9 mouse cellular contexts compared by ENCODE assay signal in genomic region chr7:127342332-127342731, GRCm38 (mm10). TPM values are rescaled to one million over a fixed set of nuclear protein-coding genes. Genes with fewer than 3 reads are reported as not detected.
DNase-seq lines count a peak whose midpoint lies in the region; ATAC-seq and TF ChIP-seq lines count a peak whose summit lies in the region.
"Had no signal": no experiment of that assay in that cellular context is flagged by ENCODE, and none has a peak within 500 bp of the region (broad histone marks: within the 10 kb centered on the region; RNA-seq: fewer than 3 reads in every experiment).

No protein-coding gene starts in this region.

- no peak overlapping the region for H3K4me2 ChIP-seq in kidney, embryonic 14.5 days (replicated peaks; ENCODE audit: low read depth, low read length)
- H3K4me2 ChIP-seq in intestine, embryonic 15.5 days (replicated peaks) = no peak overlapping the region
- no peak overlapping the region for H3K4me2 ChIP-seq in forebrain, embryonic 12.5 days

- no peak overlapping the region for H3K4me3 ChIP-seq in kidney, adult 2 months (ENCODE audit: insufficient read depth, low read depth, low read length)
- no peak overlapping the region for H3K4me3 ChIP-seq in kidney, embryonic 14.5 days (ENCODE audit: low read length)
- no peak overlapping the region for H3K4me3 ChIP-seq in intestine, embryonic 15.5 days (replicated peaks)
- H3K4me3 ChIP-seq in forebrain, embryonic 12.5 days (replicated peaks) = no peak overlapping the region

- peak; percentile 51 for TF ChIP-seq CTCF in kidney, adult 2 months (conservative IDR thresholded peaks at IDR 0.05; ENCODE audit: insufficient read depth, insufficient read length, low read depth, low read length)

- ATAC-seq in kidney, embryonic 14.5 days (ENCODE audit: low FRiP score, low TSS enrichment) = no peak
- no peak for ATAC-seq in intestine, embryonic 15.5 days
- ATAC-seq in forebrain, embryonic 12.5 days (ENCODE audit: low FRiP score) = no peak

- H3K9me3 ChIP-seq in kidney, embryonic 14.5 days (ENCODE audit: control insufficient read depth, low read length) = no peaks in the 10 kb centered on the region
- no peaks in the 10 kb centered on the region for H3K9me3 ChIP-seq in intestine, embryonic 15.5 days
- H3K9me3 ChIP-seq in forebrain, embryonic 12.5 days = no peaks in the 10 kb centered on the region

- TF ChIP-seq POLR2A in kidney, adult 2 months (IDR thresholded peaks at IDR 0.05; ENCODE audit: low read depth, low read length) = no peak

- peak overlapping the region; percentile 51; the same call in 1 of the 2 replicates for H3K27ac ChIP-seq in kidney, adult 2 months (ENCODE audit: insufficient read depth, low read depth, low read length)
- H3K27ac ChIP-seq in kidney, embryonic 14.5 days (ENCODE audit: low read depth, low read length) = no peak overlapping the region
- H3K27ac ChIP-seq in intestine, embryonic 15.5 days = peak overlapping the region; percentile 48; the same call in 1 of the 2 replicates
- H3K27ac ChIP-seq in forebrain, embryonic 12.5 days = no peak overlapping the region

- H3K9ac ChIP-seq in kidney, embryonic 14.5 days (ENCODE audit: low read depth, low read length) = no peak overlapping the region
- H3K9ac ChIP-seq in intestine, embryonic 15.5 days = no peak overlapping the region
- H3K9ac ChIP-seq in forebrain, embryonic 12.5 days = no peak overlapping the region

- WGBS in kidney, adult 2 months = 36% methylated on average over 4 of the region's 4 CpGs
- WGBS in kidney, embryonic 14.5 days = 60% methylated on average over 4 of the region's 4 CpGs
- 49% methylated on average over 4 of the region's 4 CpGs for WGBS in intestine, embryonic 15.5 days
- 63% methylated on average over 4 of the region's 4 CpGs for WGBS in forebrain, embryonic 12.5 days

- H3K27me3 ChIP-seq in kidney, adult 2 months (replicated peaks; ENCODE audit: control insufficient read depth, insufficient read depth, low read length) = no peaks in the 10 kb centered on the region
- H3K27me3 ChIP-seq in kidney, embryonic 14.5 days (ENCODE audit: control insufficient read depth, insufficient read depth, low read length) = no peaks in the 10 kb centered on the region
- H3K27me3 ChIP-seq in intestine, embryonic 15.5 days (replicated peaks) = no peaks in the 10 kb centered on the region
- 0 out of 2 replicates have a peak, but pooled peaks cover 1% of the 10 kb centered on the region for H3K27me3 ChIP-seq in forebrain, embryonic 12.5 days

- H3K4me1 ChIP-seq in kidney, adult 2 months (ENCODE audit: control insufficient read depth, insufficient read depth, low read length) = peaks cover 34% of the 10 kb centered on the region
- peaks cover 12% of the 10 kb centered on the region for H3K4me1 ChIP-seq in kidney, embryonic 14.5 days (ENCODE audit: control insufficient read depth, insufficient read depth, low read length)
- peaks cover 22% of the 10 kb centered on the region for H3K4me1 ChIP-seq in intestine, embryonic 15.5 days (replicated peaks)
- H3K4me1 ChIP-seq in forebrain, embryonic 12.5 days = peaks cover 19% of the 10 kb centered on the region

- H3K36me3 ChIP-seq in kidney, adult 2 months (ENCODE audit: control insufficient read depth, insufficient read depth, low read length) = no peaks in the 10 kb centered on the region
- peaks cover 21% of the 10 kb centered on the region for H3K36me3 ChIP-seq in kidney, embryonic 14.5 days (ENCODE audit: control insufficient read depth, insufficient read depth, low read length)
- H3K36me3 ChIP-seq in intestine, embryonic 15.5 days = peaks cover 18% of the 10 kb centered on the region
- H3K36me3 ChIP-seq in forebrain, embryonic 12.5 days (replicated peaks) = peaks cover 29% of the 10 kb centered on the region

- peak; percentile 53 for DNase-seq in kidney, adult 2 months
- peak; percentile 64 for DNase-seq in 416B (ENCODE audit: low read depth)
- peak; percentile 73 for DNase-seq in CD4-positive, CD25-positive, alpha-beta regulatory T cell, adult 2 months (ENCODE audit: low read depth, low spot score)
- no peak for DNase-seq in adrenal gland, postnatal 4 days (ENCODE audit: low spot score in 2 of 2)
- no peak for DNase-seq in layer of hippocampus, postnatal 14 days (ENCODE audit: low spot score in 2 of 2)
- DNase-seq: spleen, adult 18-20 months had no signal

RNA-seq across cellular contexts. Expression of gene Zfp768, which starts 3.1 kb away (rescaled TPM):
- 36.7 and 52.0 TPM in 2 replicates for polyA plus RNA-seq in kidney, adult 2 months (2012; rRNA removed)
- polyA plus RNA-seq in kidney, embryonic 14.5 days (2014; fragmentation: Nextera tagmentation; extraction: Ambion mirVana) = 7.0 and 7.6 TPM in 2 replicates
- polyA plus RNA-seq in intestine, embryonic 15.5 days (2015; fragmentation: Nextera tagmentation; extraction: Ambion mirVana) = 18.9 and 19.9 TPM in 2 replicates
- 10 to 100 TPM; 32.6 to 33.9 TPM for total RNA-seq in adrenal gland, postnatal 4 days (2021)
- 10 to 100 TPM; 12.4 to 12.8 TPM for total RNA-seq in layer of hippocampus, postnatal 14 days (2021)
- 16.3 and 18.4 TPM in 2 replicates for polyA plus RNA-seq in forebrain, embryonic 12.5 days (2016; fragmentation: Nextera tagmentation; extraction: Ambion mirVana)

RNA-seq across cellular contexts. Expression of gene Zfp747, which starts 33.5 kb away (rescaled TPM):
- polyA plus RNA-seq in kidney, adult 2 months (2012; rRNA removed) = 6.5 and 7.2 TPM in 2 replicates
- 5.7 and 8.4 TPM in 2 replicates for polyA plus RNA-seq in kidney, embryonic 14.5 days (2014; fragmentation: Nextera tagmentation; extraction: Ambion mirVana)
- 10.5 and 11.5 TPM in 2 replicates for polyA plus RNA-seq in intestine, embryonic 15.5 days (2015; fragmentation: Nextera tagmentation; extraction: Ambion mirVana)
- total RNA-seq in adrenal gland, postnatal 4 days (2021) = 10 to 100 TPM in 1 of 2 experiments, 1 to 10 TPM in 1; 9.9 to 10.4 TPM
- 1 to 10 TPM; 5.3 to 6.0 TPM for total RNA-seq in layer of hippocampus, postnatal 14 days (2021)
- 6.9 and 9.1 TPM in 2 replicates for polyA plus RNA-seq in forebrain, embryonic 12.5 days (2016; fragmentation: Nextera tagmentation; extraction: Ambion mirVana)

RNA-seq across cellular contexts. Expression of gene 9130019O22Rik, which starts 44.6 kb away (rescaled TPM):
- 3.3 and 3.4 TPM in 2 replicates for polyA plus RNA-seq in kidney, adult 2 months (2012; rRNA removed)
- 2.6 and 7.2 TPM in 2 replicates for polyA plus RNA-seq in kidney, embryonic 14.5 days (2014; fragmentation: Nextera tagmentation; extraction: Ambion mirVana)
- 6.3 TPM in 2 replicates for polyA plus RNA-seq in intestine, embryonic 15.5 days (2015; fragmentation: Nextera tagmentation; extraction: Ambion mirVana)
- total RNA-seq in adrenal gland, postnatal 4 days (2021) = 1 to 10 TPM; 5.2 to 5.7 TPM
- total RNA-seq in layer of hippocampus, postnatal 14 days (2021) = 1 to 10 TPM; 2.7 to 3.2 TPM
- 5.2 and 5.6 TPM in 2 replicates for polyA plus RNA-seq in forebrain, embryonic 12.5 days (2016; fragmentation: Nextera tagmentation; extraction: Ambion mirVana)

RNA-seq across cellular contexts. Expression of gene Itgal, which starts 46.3 kb away (rescaled TPM):
- 2.9 and 7.2 TPM in 2 replicates for polyA plus RNA-seq in kidney, adult 2 months (2012; rRNA removed)
- 0.80 and 1.0 TPM in 2 replicates for polyA plus RNA-seq in kidney, embryonic 14.5 days (2014; fragmentation: Nextera tagmentation; extraction: Ambion mirVana)
- 2.0 and 2.5 TPM in 2 replicates for polyA plus RNA-seq in intestine, embryonic 15.5 days (2015; fragmentation: Nextera tagmentation; extraction: Ambion mirVana)
- total RNA-seq in adrenal gland, postnatal 4 days (2021) = 1 to 10 TPM; 3.0 to 3.4 TPM
- total RNA-seq in layer of hippocampus, postnatal 14 days (2021) = under 1 TPM; 0.32 to 0.57 TPM
- 0.26 and 0.47 TPM in 2 replicates for polyA plus RNA-seq in forebrain, embryonic 12.5 days (2016; fragmentation: Nextera tagmentation; extraction: Ambion mirVana)

RNA-seq across cellular contexts. Expression of gene E430018J23Rik, which starts 51.1 kb away (rescaled TPM):
- 5.5 and 7.4 TPM in 2 replicates for polyA plus RNA-seq in kidney, adult 2 months (2012; rRNA removed)
- polyA plus RNA-seq in kidney, embryonic 14.5 days (2014; fragmentation: Nextera tagmentation; extraction: Ambion mirVana) = 5.5 and 8.0 TPM in 2 replicates
- polyA plus RNA-seq in intestine, embryonic 15.5 days (2015; fragmentation: Nextera tagmentation; extraction: Ambion mirVana) = 8.0 and 9.3 TPM in 2 replicates
- 10 to 100 TPM; 11.7 to 12.8 TPM for total RNA-seq in adrenal gland, postnatal 4 days (2021)
- total RNA-seq in layer of hippocampus, postnatal 14 days (2021) = 1 to 10 TPM; 6.1 to 7.4 TPM
- polyA plus RNA-seq in forebrain, embryonic 12.5 days (2016; fragmentation: Nextera tagmentation; extraction: Ambion mirVana) = 5.2 and 5.5 TPM in 2 replicates

Comparison
In these comparisons a context has a peak if more than half of its experiments do, and no peak if none do; other contexts are left out.
1. H3K27ac ChIP-seq: peak in kidney, adult 2 months (single experiment) and intestine, embryonic 15.5 days (single experiment); none in kidney, embryonic 14.5 days (single experiment) and forebrain, embryonic 12.5 days (single experiment).
2. DNase-seq: peak in kidney, adult 2 months (single experiment), 416B (single experiment) and CD4-positive, CD25-positive, alpha-beta regulatory T cell, adult 2 months (single experiment); none in adrenal gland, postnatal 4 days (0 of 2) and layer of hippocampus, postnatal 14 days (0 of 2).